Mouse (Mus musculus): ENCODE results near the gene Ewsr1.
A peak's percentile ranks its signal among the peaks of the same experiment; 100 is the strongest.

The Ewsr1 gene

DNA sequence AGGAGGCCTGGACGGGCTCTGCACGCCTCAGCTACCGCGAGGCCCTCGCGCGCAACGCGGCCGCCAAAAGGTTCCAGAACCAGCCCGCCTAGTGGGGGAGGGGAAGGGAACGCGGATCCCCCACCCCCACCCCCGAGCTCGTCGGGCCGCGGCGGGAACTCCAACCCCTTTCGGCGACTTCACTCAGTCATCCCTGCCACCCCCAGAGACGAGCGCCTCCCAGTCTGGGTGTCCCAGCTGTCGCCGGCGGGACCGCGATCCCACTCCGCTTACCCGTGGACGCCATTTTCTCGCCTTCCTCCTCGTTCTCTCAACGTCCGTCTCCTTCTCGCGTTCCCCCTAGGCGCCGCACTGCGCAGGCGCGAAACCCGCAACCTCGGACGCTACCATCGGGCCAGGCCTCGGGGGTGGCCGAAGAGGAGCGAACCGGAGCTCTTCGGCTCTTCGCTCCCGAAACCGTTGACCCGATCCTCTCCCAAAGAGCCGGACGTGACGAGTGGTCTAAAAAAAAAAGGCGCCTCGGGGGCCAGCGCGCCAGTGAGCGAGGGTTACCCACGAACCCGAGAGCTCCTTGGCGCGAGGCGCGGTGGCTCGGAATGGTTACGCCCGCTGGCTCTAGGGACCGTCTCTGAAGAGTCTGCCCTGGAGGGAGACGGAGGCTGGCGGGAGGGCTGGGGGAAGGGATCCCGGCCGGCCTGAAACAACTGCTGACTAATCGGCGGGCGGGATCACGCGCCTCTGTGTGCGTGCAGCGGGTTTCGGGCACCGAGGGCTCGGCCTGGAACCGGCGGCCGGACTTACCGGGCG lies at the start of gene Ewsr1, which contains the start of gene Rhbdd3:
Ewsr1 (minus strand) TSS at position 531 of the 807 bp plus-strand sequence.
Rhbdd3 (plus strand) TSS at position 191 of the 807 bp plus-strand sequence.
- peak; percentile 99 for DNase-seq

DNA sequence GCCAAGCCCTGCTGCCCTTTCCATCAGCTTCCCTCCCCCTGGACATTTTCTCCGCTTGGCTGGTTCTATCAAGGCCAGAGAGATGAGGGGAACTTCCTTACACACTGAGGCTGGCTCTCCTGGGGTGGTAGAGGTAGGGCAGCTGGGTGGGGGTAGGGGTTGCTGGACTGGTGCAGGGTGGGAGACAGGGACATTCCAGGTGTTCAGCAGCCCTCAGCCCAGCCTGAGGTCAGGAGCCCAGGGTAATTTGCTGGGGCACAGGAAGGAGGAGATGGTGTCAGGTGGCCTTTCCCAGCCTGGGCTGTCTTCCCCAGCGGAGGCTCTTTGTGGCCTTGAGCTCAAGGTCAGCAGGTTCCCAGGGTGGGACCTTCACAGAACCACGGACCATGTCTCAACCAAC lies 46.5 kb upstream of the Ewsr1 start:
- DNase-seq, result no peak

DNA sequence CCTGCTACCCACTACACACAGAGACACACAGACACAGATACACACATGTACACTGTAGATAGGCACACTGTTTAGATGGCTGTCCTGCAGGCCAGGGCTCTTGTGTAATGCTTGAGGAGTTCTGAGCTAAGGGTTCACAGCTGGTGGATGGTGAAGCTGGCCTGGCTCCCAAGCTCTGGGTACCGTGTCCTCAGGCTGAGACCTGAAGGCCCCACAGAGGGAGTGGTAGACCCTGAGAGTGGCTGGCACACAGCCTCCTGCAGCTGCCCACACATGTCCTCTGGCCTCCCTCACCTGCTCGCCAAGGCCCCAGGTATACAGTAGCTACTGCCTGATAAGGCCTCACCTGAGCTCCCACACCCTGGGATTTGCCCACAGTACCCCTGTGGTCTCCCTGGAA lies 42.9 kb upstream of the Ewsr1 start:
- DNase-seq, result no peak

DNA sequence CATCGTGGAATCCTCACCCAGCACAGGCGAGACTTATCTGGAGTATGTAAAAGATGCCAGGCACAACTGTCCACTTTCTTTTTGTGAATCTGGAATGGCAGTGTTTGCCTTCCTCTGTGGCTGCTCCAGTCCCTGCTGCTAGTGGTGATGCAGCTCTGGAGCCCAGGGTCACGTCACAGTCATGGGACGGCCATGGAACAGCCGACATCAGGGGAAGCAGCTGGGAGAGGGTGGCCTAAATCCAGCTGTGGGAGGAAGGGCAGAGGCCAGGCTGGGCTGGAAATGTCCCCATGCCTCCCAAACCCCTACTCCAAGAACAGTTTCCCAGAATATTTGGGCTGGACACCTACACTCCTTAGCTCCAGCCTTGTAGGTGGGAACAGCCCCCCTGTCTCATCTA lies 42.2 kb upstream of the Ewsr1 start:
- no peak for DNase-seq

DNA sequence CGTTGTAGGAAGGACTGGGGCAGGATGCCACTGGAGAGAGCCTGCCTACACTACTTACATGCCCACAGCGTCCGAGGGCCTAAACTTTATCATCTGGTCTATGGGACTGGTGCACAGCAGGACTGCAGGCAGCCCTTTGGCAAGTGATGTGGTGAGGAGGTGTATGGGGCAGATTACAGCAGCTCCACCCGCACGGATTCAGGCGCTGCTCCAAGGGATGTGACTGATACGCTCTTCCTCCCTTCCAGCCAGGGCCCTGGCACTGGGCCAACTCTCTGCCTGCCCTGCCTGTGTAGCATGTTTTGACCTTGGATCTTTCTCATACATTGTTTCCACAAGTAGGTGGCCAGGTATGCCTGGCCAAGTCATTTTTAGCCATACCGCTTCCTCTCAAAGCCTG lies 41.6 kb upstream of the Ewsr1 start:
- peak; percentile 87 to 90 for DNase-seq

DNA sequence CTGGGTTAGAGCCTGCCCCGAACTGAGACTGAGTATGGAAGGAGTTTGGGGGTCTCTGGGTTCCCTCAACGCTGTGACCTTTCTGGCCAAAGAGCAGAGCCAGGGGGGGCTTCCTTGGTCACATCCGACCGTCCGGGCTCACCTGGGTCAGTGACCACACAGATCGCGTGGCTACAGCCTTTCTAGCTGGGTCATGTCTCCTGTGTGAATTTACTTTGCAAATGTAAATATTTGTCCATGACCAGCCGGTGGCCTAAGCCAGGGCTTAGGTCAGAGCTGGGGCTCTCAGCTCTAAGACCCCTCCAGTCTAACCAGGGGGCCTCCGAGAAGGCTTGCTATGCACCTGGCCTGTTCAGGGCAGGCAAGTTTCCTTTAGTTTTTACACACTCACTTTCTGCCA lies 40.3 kb upstream of the Ewsr1 start:
- no peak for DNase-seq

DNA sequence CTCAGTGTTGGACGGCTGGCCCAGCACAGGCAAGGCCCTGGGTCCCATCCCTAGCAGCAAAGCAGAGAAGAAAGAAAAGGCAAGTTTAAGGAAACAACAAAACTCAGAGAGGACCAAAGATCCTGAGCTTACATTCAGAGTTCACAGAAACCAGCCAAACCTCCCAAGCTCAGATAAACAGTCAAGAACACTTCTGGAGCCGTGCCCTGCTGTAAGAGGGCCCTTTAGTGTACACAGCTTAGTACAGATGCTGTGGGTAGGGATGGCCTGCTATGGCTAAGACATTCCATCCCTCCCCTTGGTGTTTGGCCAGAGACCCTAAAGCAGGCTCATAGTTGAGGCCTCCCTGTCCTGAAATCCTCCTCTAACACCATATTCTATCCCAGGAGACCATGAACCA lies 39.6 kb upstream of the Ewsr1 start:
- no peak for DNase-seq

DNA sequence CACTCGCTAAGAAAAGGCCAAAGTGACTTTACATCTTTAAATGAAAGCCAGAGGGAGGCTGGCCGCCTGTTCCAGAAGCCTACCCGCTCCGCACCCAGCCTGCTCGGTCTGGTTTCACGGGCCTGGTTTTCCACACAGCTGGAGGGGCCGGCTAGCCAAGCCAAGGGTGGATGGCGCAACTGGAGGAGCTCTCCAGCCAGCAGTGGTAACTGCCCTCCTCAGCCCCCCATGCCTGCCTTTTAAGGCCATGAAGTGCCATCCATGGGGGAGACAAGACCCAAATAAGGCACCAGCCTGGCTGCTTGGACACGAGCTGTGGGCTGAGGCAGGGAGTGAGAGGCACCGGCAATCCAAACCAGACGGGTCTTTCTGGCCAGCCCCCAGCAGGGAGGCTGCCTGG lies 36.8 kb upstream of the Ewsr1 start:
- DNase-seq, result peak in 1 of 2 experiments; percentile 45

DNA sequence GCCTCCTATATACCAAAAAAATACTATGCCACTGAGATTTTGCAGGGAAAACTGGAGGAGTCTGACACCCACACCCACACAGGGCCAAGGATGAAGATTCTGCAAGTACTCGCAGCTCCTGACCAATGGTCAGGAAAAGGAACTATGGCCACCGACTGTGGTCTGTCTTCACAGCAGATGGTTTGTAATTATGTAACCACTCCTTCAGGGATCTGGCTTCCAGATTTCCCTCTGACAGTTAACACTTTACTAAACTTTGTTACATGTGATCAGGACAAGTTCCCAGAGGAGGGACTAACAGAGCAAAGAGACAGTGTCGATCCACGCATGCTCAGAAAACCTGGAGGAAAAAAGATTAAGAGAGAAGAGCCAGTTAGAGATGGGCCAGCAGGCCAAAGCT lies 33.7 kb upstream of the Ewsr1 start:
- DNase-seq, result no peak

DNA sequence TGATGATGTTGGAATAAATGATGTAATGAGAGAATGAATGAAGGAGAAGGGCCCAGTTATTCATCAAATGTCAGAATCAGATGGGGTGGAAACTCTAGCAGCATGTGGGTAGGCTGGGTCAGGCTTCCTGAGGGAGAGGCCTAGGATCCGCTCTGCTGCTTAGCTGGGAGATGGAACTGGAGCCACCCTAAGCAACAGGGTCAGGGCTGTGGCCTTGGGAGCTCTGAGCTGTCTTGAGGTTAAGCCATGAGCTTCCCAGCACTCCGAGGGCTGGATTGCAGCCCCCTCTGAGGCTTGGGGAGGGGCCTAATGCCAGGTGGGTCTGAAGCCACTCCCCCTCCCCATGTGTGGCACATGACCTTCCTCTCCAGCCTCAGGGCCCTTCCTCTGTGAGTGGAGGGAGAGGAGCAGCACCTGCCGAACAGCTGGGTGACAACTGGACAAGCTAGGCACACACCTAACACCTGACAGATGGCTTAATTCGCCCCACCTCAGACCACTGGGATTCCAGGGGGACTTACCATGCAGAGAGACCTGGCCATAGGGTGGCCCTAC lies 31.1 kb upstream of the Ewsr1 start:
- no peak for DNase-seq

DNA sequence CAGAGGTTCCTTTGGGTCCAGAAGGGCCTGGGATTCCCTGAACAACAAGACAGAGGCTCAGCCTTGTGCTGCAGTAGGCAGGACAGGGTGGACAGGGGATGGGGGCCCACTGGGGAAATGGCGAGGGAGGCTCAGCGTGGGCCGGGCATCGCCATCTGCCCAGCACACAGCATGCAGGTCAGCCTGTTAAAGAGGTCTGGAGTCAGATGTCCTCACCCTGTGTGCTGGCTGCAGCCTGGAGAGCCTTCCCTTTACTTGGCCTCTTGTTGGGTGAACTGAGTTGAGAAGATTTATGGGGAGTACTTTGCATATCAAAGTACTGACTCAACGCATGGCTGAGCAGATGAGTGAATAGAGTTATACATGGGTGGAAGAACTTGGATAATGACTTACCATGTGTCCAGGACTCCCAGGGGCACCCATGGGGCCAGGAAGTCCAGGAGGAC lies 30.0 kb upstream of the Ewsr1 start:
- DNase-seq, result peak in 1 of 2 experiments; percentile 46

DNA sequence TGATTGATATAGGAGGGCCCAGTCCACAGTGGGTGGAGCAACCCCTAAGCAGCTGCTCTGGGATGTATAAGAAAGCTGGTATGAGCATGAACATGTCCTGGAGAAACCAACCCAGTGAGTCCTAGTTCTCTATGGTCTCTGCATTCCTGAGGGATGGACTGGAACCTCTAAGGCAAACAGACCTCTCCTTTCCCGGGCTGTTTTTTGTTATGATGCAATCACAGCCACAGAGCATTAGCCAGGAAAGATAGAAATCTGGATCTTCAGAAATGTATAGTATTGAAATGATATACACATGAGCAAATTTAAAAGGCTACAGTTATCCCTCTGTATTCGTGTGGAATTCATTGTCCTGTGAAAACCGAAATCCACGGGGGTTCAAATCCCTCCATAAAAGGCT lies 26.6 kb upstream of the Ewsr1 start:
- DNase-seq, result no peak

DNA sequence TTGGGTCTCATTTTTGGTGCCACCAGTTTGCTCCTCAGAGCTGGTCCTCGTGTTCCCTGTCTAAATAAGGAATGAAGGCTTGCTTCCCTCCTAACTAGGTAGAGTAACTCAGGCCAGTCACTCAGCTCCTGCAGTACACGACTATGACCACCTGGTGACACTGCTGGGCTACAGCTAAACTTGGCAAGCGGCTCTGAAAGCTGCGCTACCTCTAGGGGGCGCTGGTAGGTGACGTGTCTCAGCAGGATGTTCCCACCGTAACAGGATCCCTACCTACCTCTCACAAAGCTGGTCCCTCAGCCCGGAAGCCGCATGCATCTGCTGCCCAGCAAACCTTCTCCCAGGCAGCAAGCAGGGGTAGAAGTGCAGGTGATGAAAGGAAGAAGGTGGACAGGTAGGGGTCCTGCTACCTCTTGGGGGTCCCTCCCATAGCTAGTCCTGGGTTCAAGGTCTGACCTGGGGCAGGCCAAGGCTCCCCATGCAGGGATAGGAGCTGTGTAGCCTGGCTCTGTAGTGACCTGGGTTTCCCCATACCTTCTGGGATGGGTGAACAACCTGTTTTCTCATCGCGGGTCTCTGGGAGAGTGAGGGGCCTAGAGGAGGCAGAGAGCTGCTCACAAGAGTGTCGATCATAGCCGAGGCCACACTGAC lies 16.0 kb upstream of the Ewsr1 start:
- DNase-seq, result peak; percentile 87 to 94

DNA sequence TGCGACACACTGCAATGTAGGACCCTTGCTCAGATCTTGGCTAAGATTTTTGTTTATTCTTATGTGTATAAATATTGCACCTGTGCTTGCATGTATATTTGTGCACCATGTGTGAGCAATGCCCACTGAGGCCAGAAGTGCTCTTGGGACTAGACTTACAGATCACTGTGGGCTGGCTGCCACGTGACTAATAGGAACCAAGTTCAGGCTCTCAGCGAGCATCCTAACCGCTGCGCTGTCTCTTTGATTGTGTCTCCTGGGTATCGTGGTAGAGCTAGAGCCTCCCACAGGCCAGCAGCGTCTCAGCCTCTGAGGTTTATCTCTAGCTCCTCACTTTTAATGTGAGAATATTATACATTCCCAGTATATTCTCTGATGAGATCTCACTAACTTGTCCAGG lies 14.6 kb upstream of the Ewsr1 start:
- no peak for DNase-seq

DNA sequence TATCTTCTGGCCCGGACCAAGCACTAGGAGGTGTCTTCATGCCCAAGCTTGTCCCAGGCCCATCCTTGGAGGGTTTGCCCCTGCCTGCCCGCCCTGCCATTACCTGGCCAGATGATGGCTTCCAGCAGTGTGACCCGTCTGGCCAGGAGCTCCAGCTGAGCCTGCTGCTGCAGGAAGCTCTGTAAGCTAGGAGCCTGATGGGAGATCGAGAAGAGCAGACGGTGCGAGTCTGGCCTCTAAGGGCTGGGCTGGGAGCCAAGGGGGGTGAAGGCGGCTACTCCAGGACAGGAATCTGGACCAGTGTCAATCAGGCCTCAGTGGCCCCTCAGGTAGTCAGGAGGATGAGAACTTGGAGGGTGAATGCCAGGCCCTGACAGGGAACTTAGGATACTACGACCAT lies 10.4 kb upstream of the Ewsr1 start:
- peak in 1 of 2 experiments; percentile 52 for DNase-seq

DNA sequence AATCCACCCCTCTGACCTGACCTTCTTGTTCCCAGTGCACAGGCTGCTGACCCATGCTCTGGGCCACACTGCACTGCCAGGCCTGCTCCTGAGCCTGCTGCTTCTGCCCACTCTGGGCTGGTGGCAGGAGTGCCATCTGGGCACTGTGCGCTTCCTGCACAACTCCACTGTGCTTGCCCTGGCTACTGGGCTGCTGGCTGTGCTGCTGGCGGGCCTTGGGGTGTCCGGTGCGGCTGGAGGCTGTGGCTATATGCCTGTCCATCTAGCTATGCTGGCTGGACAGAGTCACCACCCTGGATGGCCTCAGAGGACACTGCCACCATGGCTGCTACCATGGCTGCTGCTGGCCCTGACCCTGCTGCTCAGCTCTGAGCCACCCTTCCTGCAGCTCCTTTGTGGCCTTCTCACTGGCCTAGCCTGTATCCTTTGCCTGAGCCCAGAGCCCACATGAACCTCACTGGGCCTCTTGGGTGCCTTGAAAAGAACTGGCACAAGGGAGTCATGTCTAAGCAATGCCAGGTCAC lies 5.0 kb upstream of the Ewsr1 start:
- DNase-seq, result peak in 1 of 2 experiments; percentile 13

DNA sequence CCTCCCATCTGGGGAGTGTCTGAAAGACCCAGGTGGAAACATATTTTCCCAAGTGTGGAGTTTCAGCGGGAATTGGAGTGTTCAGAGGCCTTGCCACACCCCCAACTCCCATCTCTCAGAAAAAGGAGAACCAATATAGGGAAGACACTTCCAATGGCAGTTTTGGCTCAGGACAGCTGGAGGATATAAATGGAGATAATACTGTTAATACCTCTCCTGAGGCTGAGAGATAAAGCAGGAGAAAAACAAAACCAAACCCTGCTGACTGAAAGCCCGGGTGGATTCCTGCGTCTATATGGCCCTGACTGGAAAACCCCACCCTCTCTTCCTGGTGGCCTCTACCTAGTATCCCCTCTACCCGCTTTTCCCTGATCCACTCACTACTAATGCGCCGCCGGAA lies 3.3 kb upstream of the Ewsr1 start:
- no peak for DNase-seq

DNA sequence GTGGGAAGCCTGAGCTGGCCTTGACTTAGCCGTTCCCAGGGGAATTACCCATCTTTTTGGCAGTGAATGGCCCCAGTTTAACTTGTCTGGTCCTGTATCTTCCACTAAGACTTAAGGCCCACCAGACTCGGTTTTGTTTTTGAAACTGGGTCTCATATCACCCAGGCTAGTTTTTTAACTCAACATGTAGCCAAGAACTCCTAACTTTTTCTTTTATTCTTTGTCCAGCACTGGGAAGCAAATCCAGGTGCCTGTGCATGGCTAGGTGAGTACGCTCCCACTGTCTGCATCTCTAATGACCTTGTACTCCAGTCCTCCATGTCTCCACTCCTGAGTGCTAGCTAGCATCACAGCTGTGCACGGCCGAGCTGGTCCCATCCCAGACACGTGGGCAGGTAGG lies 2.6 kb upstream of the Ewsr1 start:
- no peak for DNase-seq

DNA sequence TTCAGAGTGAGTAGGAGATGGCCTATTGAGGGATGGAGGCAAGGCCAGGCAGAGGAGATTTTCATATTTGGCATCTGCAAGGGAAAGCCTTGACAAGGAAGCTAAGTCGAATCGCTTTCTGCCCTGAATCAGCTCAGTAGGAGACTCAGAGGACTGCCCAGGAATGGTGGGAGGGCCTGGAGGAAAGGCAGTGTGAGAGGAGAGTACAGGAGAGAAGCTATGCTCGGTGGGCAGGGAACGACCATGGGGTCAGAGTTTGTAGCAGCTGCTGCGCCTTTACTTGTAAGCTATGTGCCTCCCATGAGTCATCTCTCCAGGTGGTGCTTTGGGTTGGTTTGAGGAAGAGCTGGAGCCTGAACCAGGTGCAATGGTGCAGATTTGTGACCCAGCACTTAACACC lies 1.7 kb upstream of the Ewsr1 start:
- peak in 1 of 2 experiments; percentile 26 for DNase-seq

DNA sequence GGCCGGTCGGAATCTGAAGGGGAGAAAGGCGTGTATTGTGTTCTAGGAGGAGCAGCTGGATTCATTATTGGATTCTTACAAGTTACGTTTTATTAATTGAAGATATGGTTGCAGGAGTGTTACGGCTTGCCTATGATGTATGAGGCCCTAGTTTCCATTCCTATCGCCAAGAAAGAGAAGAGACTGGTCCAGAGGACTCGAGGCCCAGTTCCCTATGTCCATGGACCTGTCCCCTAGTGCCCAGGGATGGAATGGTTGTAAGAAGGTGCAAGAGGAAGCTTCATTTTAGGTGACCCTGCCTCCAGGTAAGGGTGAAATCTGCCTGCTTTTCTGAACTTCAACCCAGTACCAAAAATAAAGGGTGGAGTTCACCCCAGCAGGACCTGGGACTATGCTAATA lies 1.2 kb upstream of the Ewsr1 start:
- peak; percentile 28 to 46 for DNase-seq

DNA sequence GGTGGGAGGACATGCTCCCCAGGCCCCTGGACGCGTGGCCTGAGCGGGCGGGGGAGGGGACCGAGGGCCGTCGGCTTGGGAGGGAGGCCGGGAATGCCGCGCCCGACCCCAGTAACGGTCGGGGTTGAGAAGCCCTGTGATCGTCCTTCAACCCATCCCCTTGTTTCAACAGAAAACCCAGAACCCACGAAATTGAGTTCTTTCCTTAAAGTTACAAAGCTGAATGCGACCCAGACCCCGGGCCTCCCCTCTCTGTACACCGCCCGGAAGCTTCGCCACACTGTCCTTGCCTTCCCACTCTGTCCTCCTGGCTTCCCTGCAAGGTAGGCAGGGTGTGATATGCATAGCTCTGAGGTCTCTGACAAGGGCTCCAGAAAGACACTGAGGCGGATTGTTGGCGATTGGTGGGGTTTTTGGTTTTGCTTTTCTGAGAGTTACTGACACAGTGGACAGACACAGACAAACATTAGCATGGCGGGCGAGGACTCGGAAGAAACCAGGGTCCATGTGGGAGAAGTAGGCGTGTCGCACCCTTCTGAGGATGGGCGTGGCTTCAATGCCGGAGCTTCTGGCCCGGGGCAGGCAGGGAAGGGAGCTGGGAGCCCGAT lies 614 bp upstream of the Ewsr1 start:
- DNase-seq, result peak; percentile 83 to 87

DNA sequence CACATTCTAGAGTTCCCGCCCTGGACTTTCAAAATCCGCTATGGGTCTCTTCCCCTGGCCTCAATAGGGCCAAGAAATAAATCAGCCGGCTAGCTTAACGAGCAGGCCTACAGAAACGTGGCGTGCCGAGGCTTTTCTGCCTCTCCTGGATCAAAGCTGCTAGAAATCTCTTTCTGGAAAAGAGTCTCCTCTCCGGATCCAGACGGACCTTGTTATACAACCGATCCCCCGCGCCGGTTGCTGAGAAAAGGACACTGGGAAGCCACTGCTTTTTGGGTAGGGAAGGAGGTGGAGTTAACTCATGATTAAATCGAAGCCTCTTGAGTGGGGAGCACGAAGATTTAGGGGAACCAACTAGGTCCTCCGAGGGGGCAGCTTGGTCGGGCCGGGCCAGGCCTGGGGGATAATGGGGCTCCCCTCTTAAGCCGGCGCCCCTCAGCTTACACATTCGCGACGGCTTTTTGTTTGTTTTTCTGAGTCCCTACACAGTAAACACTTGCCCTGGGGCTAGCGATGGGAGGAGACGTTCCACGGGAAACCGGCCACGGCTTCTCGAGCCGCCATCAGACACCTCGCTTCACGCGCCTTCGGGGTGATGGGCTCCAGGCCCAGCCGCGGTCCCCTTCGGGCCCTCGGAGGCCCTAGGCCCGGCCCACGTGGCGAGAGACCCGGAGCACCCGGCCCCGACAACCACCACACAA lies 881 bp downstream of the Ewsr1 start:
- DNase-seq, result peak; percentile 48 to 66

Data from cerebellum, postnatal 10 days (tissue).